Mouse (Mus musculus): ENCODE results near the gene Mgmt.

GRCm38 (mm10) chr7:137067758-137068157 is 173.3 kb downstream of the Mgmt start:
- TF ChIP-seq CTCF (conservative IDR thresholded peaks at IDR 0.05 in 1 of 2, IDR thresholded peaks at IDR 0.05 in 1 of 2; ENCODE audit: low read depth in 2 of 2, low read length in 2 of 2) = no peak
- TF ChIP-seq NRF1 (IDR thresholded peaks at IDR 0.05; ENCODE audit: low read depth, low read length) = no peak
- no peak for TF ChIP-seq MYC (IDR thresholded peaks at IDR 0.05; ENCODE audit: low read depth, low read length)
- TF ChIP-seq POLR2A (IDR thresholded peaks at IDR 0.05; ENCODE audit: low read depth, low read length) = no peak

Measured in CH12.LX (cell line).